Comparison of ENCODE assay signal across 9 mouse cellular contexts in genomic region chr19:7144458-7144857, GRCm38 (mm10). TPM values are rescaled to one million over a fixed set of nuclear protein-coding genes. Genes with fewer than 3 reads are reported as not detected.
DNase-seq lines count a peak whose midpoint lies in the region; ATAC-seq lines count a peak whose summit lies in the region.
"Had no signal": no experiment of that assay in that cellular context is flagged by ENCODE, and none has a peak within 500 bp of the region (broad histone marks: within the 10 kb centered on the region; RNA-seq: fewer than 3 reads in every experiment).

No protein-coding gene starts in this region.

- no peaks in the 10 kb centered on the region for H3K9me3 ChIP-seq in kidney, embryonic 16.5 days (ENCODE audit: low read length)
- H3K9me3 ChIP-seq in forebrain, embryonic 11.5 days (ENCODE audit: control insufficient read depth, low read length): no peaks in the 10 kb centered on the region
- H3K9me3 ChIP-seq in limb, embryonic 12.5 days: no peaks in the 10 kb centered on the region
- no peaks in the 10 kb centered on the region for H3K9me3 ChIP-seq in neural tube, embryonic 14.5 days (ENCODE audit: control insufficient read depth, low read length)
- H3K9me3 ChIP-seq: heart, embryonic 10.5 days had no signal

- 0 out of 2 replicates have a peak overlapping the region, but pooled peaks have one; percentile 59 for H3K9ac ChIP-seq in kidney, embryonic 16.5 days (replicated peaks; ENCODE audit: low read length)
- no peak overlapping the region for H3K9ac ChIP-seq in forebrain, embryonic 11.5 days (ENCODE audit: low read length)
- H3K9ac ChIP-seq in limb, embryonic 12.5 days (replicated peaks): no peak overlapping the region
- H3K9ac ChIP-seq in neural tube, embryonic 14.5 days (replicated peaks; ENCODE audit: low read depth, low read length): no peak overlapping the region

- ATAC-seq in kidney, embryonic 16.5 days (ENCODE audit: low FRiP score, low TSS enrichment): no peak
- no peak for ATAC-seq in forebrain, embryonic 11.5 days (replicated peaks; ENCODE audit: low FRiP score)
- no peak for ATAC-seq in limb, embryonic 12.5 days (ENCODE audit: insufficient number of reproducible peaks, insufficient read depth, low FRiP score, low TSS enrichment, low read depth)
- no peak for ATAC-seq in neural tube, embryonic 14.5 days (ENCODE audit: low read depth)

- no peaks in the 10 kb centered on the region for H3K36me3 ChIP-seq in kidney, embryonic 16.5 days (ENCODE audit: insufficient read depth, low read length)
- H3K36me3 ChIP-seq in forebrain, embryonic 11.5 days (ENCODE audit: control insufficient read depth, insufficient read depth, low read length): no peaks in the 10 kb centered on the region
- no peaks in the 10 kb centered on the region for H3K36me3 ChIP-seq in limb, embryonic 12.5 days
- H3K36me3 ChIP-seq in neural tube, embryonic 14.5 days (ENCODE audit: control insufficient read depth, insufficient read depth, low read length): no peaks in the 10 kb centered on the region
- H3K36me3 ChIP-seq: heart, embryonic 10.5 days had no signal

- H3K27me3 ChIP-seq in kidney, embryonic 16.5 days (ENCODE audit: insufficient read depth, low read length): peaks cover 24% of the 10 kb centered on the region
- H3K27me3 ChIP-seq in forebrain, embryonic 11.5 days (ENCODE audit: control insufficient read depth, insufficient read depth, low read length): peaks cover 7% of the 10 kb centered on the region
- peaks cover 88% of the 10 kb centered on the region for H3K27me3 ChIP-seq in limb, embryonic 12.5 days
- H3K27me3 ChIP-seq in neural tube, embryonic 14.5 days (ENCODE audit: control insufficient read depth, insufficient read depth, low read length): no peaks in the 10 kb centered on the region

- H3K4me2 ChIP-seq in kidney, embryonic 16.5 days (replicated peaks; ENCODE audit: low read depth, low read length): peak overlapping the region; percentile 62
- H3K4me2 ChIP-seq in forebrain, embryonic 11.5 days (ENCODE audit: low read depth, low read length, severe bottlenecking): peak overlapping the region; percentile 63; the same call in 1 of the 2 replicates
- H3K4me2 ChIP-seq in limb, embryonic 12.5 days: peak overlapping the region; percentile 69; the same call in 1 of the 2 replicates
- H3K4me2 ChIP-seq in neural tube, embryonic 14.5 days (ENCODE audit: low read depth, low read length): peak overlapping the region; percentile 46; the same call in 1 of the 2 replicates

- 64% methylated on average over 3 of the region's 3 CpGs for WGBS in kidney, embryonic 16.5 days
- WGBS in forebrain, embryonic 11.5 days: 74% methylated on average over 3 of the region's 3 CpGs
- WGBS in limb, embryonic 12.5 days: 77% methylated on average over 3 of the region's 3 CpGs
- 66% methylated on average over 3 of the region's 3 CpGs for WGBS in neural tube, embryonic 14.5 days

- H3K27ac ChIP-seq in kidney, embryonic 16.5 days (ENCODE audit: low read length): no peak overlapping the region
- no peak overlapping the region for H3K27ac ChIP-seq in forebrain, embryonic 11.5 days (ENCODE audit: low read depth, low read length)
- no peak overlapping the region for H3K27ac ChIP-seq in limb, embryonic 12.5 days
- no peak overlapping the region for H3K27ac ChIP-seq in neural tube, embryonic 14.5 days (ENCODE audit: low read depth, low read length)

- DNase-seq in kidney, postnatal 25 days: no peak
- no peak for DNase-seq in forebrain, embryonic 11.5 days (ENCODE audit: low spot score)
- DNase-seq in ovary, adult 18-20 months (ENCODE audit: low spot score): no peak
- no peak for DNase-seq in lung, postnatal 4 days
- DNase-seq in gastrocnemius, postnatal 25 days: no peak

- peak overlapping the region; percentile 40; the same call in 1 of the 2 replicates for H3K4me3 ChIP-seq in kidney, embryonic 16.5 days (ENCODE audit: low read length)
- H3K4me3 ChIP-seq in forebrain, embryonic 11.5 days (ENCODE audit: low read depth, low read length): 0 out of 2 replicates have a peak overlapping the region, but pooled peaks have one; percentile 20
- no peak overlapping the region for H3K4me3 ChIP-seq in limb, embryonic 12.5 days (replicated peaks)
- no peak overlapping the region for H3K4me3 ChIP-seq in neural tube, embryonic 14.5 days (ENCODE audit: low read depth, low read length)

- peaks cover 54% of the 10 kb centered on the region for H3K4me1 ChIP-seq in kidney, embryonic 16.5 days (ENCODE audit: insufficient read depth, low read length)
- peaks cover 33% of the 10 kb centered on the region for H3K4me1 ChIP-seq in forebrain, embryonic 11.5 days (replicated peaks; ENCODE audit: control insufficient read depth, insufficient read depth, low read length)
- H3K4me1 ChIP-seq in limb, embryonic 12.5 days (replicated peaks): peaks cover 67% of the 10 kb centered on the region
- H3K4me1 ChIP-seq in neural tube, embryonic 14.5 days (ENCODE audit: control insufficient read depth, insufficient read depth, low read length): peaks cover 50% of the 10 kb centered on the region

RNA-seq across cellular contexts. Expression of gene Flrt1, which starts 38.9 kb away (rescaled TPM):
- 5.4 and 6.8 TPM in 2 replicates for polyA plus RNA-seq in kidney, embryonic 16.5 days (2015; fragmentation: Nextera tagmentation; extraction: Ambion mirVana)
- 7.7 and 9.0 TPM in 2 replicates for polyA plus RNA-seq in forebrain, embryonic 11.5 days (2014; fragmentation: Nextera tagmentation; extraction: Ambion mirVana)
- polyA plus RNA-seq in limb, embryonic 12.5 days (2016; fragmentation: Nextera tagmentation; extraction: Ambion mirVana): 3.5 and 4.4 TPM in 2 replicates
- 11.0 and 13.3 TPM in 2 replicates for polyA plus RNA-seq in neural tube, embryonic 14.5 days (2014; fragmentation: Nextera tagmentation; extraction: Ambion mirVana)
- total RNA-seq in gastrocnemius, postnatal 25 days (2021): under 1 TPM; 0.31 to 0.35 TPM

Comparison
In these comparisons a context has a peak if more than half of its experiments do, and no peak if none do; other contexts are left out.
1. H3K4me3 ChIP-seq: peak in kidney, embryonic 16.5 days (single experiment) and forebrain, embryonic 11.5 days (single experiment); none in limb, embryonic 12.5 days (single experiment) and neural tube, embryonic 14.5 days (single experiment).
2. Peak in every context shown above with its lines, with median percentiles within 50 percentile points of each other: H3K4me2 ChIP-seq.